Mouse (Mus musculus): ENCODE results near the gene Cyp2d22.
A peak's percentile ranks its signal among the peaks of the same experiment; 100 is the strongest.
"Not testable (repeated sequence)": the region's sequence is repeated elsewhere in the genome, so short reads cannot be mapped to it uniquely, and the experiment has no call there.

Gene Cyp2d22

DNA sequence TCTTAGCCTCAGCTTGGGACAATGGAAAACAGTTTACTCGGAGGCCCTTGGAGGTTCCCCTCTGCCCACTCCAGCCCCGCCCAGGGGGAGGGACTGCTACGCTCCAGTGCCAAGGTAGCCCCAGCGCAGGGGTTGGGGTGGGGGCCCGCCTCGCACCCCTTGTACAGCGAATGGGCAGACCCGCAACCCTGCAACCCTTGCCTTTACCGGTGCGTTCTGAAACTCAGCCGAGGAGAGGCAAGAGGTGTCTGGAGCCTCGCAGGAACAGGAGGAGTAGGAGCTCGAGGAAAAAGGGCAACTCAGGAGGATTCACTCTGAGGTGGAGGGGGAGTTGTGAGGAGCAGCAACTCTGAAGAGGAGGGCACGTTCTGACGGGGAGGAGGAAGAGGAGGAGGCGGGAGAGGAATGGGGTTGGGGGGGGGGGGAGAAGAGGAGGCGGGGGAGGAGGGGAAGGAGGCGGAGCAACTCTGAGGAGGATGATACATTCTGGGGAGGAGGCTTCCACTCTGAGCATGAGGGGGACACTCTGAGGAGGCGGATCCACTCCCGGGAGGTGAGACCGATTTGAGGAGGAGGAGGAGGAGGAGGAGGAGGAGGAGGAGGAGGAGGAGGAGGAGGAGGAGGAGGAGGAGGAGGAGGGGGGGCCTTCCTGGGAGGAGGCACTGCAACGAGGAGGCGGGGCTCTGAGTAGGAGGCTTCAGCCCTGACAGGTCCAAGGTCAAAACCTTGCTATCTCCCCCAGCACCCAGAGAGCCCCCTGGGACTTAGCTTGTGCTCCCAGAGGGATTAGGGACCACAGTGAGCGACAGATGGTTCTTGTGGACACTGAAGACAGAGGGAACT is at the start of gene Cyp2d22:
Cyp2d22 (minus strand) TSS at position 390 of the 843 bp plus-strand sequence.
- DNase-seq: no peak

DNA sequence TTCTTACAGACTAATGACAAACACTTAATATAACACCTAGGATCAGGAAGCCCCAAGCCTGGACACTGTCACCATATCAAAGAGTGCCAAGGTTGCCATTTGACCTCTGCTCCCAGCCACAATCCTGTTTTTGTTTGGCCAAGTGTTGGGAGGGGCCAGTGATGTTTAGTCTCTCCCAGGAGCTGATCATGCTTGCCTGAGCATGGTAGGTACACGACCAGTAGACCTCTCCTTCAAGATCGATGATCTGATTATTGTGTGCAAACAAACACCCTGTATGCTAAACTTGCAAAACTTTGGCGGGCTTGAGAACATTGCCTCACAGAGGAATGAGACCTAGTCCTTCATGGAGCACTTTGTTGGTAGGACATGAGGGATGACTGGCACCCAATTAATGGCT is 43.4 kb upstream of the Cyp2d22 start:
- no peak for DNase-seq

DNA sequence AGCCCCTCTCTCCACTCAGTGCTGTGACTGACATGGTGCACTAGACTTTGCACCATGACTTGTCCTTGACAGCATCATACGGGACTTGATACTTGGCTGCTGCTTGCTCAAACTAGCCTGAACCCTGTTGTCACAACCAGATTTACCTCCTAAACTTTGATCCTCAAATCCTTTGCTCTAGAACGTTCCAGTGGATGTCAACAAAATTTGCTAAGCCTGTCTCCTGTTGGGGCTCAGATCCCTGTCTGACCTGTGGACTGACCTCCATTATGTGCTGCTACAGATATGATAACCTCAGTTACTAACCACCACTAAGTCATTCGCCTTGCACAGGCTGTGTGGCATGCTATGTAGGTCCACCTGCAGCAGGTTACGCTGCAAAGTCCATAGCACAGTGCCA is 42.9 kb upstream of the Cyp2d22 start:
- no peak for DNase-seq

DNA sequence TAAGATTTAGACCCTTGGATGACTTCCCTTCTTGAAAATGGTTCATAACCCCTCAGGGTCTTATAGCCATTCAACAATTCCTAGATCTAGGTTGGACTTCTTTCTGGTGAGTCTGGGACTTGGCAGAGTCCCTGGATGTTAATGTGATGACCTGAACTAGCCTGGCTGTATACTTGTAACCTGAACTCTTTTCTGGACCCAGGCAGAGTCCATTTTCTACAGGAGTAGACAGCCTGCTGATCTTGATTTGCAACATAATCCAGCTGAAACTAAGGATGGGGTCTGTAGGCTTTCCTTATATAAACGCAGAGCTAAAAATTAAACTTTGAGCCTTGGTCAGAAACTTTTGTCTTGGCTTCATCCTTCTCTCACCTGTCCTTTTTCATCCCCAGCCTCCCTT is 38.6 kb upstream of the Cyp2d22 start:
- DNase-seq: no peak

DNA sequence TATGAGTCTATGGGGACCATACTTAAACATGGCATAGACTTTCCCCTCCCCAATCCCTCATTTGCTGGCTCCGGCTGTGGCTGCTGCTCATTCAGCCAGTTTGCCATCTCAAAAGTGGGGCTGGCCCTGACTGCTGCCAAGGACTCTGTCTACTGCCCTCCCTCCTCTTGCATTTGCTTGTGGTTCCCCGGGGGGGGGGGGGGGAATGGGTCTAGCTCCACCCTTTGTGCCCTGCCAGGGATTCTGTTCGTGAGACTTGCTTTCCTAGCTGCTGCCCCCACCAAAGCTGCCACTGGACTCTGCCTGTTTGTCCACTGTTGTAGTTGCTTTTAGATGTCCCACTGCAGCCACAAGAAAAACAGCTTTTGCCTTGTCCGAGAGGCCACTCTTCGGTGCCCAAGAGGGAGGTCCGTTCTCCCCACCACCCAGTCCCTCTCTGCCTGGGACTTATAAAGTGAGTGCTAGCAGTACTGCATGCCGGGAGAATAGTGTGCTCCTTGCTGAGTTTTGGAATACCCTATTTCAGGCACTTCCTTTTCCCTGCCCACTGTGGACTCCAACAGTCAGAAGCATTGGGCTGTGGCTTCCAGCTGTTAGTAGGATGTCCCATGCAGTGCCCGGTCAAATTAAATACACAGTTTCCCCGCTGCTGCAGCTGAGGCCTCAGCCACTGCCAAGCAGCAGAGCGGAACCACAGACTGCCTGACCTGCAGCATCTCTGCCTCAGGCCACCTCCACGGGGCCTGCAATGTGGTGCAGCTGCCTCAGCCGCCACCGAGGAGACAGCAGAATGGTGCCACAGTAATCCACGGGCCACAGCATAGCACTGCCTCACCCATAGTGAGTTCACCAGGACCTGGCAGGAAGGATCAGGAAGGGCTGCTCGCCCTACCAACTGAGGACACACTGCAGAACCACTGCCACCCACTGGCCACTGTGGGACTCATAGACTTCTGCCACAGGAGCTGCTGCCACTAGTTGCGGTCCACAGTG is 37.0 kb upstream of the Cyp2d22 start:
- peak; percentile 72 for DNase-seq

DNA sequence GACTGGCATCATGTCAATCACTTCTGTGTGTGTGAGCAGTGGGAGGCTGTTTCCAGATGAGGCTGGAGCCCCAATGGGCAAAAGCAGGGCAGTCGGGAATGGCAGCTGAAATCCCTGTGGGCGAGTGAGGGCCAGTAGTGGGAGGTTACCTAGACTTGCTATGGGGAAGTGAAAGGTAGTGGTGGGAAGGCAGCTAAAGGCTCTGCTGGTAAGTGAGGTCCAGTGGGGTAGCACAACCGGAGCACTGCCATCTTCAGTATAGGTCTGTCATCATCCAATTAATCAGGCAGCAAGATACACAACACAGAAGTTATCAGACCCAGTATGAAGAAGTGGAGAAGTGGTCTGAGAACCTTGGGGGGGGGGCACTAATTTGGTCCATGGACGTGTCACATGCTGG is 27.5 kb upstream of the Cyp2d22 start:
- no peak for DNase-seq

DNA sequence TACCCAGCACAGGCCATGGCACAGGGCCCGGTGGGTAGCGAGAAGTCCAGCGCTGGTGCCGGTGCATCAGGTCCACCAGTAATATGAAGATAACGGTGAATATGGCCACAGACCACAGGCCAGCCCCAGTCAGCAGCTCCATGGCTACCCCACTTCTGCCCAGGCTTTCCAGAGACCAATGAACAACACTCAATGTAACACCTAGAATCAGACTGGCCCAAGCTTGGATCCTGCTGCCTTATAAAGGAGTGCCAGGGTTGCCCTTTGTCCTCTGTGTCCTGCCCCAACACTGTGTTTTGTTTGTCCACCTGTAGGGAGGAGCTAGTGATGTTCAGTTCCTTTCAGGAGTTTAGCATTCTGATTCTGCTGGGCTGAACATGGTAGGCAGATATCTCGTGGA is 26.9 kb upstream of the Cyp2d22 start, which contains the start of gene Cyp2d10:
Cyp2d10 (minus strand) TSS at position 215 of the 400 bp plus-strand sequence.
- DNase-seq: no peak

DNA sequence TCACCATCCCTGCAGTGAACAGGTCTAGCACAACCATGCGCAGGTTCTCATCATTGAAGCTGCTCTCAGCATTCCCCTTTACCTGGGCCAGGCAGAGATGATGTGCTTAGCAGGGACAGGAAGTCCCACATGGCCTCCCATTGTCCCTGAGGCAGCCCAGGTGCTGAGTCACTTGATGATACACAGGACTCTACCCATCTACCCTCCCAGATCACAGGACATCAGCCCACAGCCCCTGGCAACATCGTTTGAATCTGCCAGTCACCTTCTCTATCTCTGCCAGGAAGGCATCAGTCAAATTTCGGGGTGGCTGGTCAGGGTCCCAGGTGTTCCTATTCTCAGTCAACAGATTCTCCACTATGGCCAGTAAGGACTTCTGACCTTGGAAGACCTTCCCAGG is 24.1 kb upstream of the Cyp2d22 start:
- no peak for DNase-seq

DNA sequence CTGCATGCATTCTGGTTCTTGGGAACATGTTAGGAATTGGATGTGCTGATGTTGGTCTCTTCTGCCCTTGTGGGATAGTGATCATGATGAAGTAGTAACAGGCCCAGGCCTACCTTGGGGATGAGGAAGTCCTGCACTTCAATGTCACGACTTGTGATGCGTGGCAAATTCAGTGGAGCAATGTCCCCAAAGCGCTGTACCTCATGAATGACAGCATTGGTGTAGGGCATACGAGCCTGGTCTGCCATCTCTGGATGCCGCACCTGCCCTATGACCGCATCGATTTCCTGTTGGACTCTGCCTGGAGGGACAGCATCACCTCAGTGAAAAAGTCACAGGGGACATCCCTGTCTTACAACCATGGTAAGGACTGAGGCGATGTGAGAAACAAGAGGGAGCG is 23.5 kb upstream of the Cyp2d22 start:
- DNase-seq: no peak

DNA sequence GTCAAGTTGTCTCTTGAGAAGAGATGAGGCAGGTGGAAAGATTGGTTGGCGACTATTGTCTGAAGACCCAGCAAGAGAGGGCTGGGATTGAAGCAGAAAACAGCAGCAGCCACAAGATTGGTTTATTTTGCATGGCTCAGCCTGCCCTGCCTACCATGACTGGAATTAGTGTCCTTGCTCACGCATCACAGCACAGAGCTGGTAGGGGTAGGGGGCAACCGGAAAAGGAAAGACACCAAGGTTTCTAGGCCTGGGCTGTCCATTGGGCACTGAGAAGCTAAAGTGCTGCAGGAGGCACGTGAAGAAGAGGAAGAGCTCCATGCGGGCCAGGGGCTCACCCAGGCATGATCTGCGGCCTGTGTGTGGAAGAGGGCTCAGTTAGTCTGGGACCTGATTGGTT is 22.7 kb upstream of the Cyp2d22 start:
- DNase-seq: no peak

DNA sequence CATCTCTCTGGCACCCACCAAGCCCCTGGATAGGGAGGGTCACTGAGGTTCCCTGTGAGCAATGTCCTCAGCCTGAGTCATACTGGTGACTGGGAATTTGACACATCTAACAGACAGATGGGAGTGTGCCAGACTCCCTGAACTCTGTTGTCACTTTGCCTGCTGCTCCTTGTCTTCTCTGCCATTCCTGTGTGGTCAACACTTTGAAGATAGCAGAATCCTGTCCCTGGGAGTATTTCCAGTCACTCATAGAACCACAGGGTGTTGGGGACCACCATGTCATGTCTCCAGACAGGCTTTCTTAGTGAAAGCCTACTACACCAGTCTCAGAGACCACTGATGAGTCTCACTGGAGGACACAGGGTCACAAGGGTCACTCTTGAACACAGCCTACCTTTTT is 22.0 kb upstream of the Cyp2d22 start:
- DNase-seq: no peak

DNA sequence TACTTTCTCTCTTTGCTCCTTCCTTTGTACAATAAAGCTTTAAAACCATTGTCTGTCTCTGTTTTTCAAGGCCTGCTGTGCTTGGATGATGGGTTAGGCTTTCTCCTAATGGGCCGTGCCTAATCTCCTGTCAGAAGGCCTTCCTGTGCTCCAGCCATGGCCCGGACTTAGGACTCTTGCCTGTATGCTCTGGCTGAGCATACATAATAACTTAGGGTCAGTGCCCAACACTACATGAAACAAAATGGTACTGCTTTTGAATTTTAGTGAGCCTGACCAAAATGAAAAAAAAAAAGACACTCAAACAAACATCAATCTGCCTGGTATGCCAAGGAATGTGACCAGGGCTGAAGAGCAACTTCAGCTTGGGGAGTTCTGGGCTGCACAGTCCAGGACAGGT is 21.5 kb upstream of the Cyp2d22 start:
- no peak for DNase-seq

DNA sequence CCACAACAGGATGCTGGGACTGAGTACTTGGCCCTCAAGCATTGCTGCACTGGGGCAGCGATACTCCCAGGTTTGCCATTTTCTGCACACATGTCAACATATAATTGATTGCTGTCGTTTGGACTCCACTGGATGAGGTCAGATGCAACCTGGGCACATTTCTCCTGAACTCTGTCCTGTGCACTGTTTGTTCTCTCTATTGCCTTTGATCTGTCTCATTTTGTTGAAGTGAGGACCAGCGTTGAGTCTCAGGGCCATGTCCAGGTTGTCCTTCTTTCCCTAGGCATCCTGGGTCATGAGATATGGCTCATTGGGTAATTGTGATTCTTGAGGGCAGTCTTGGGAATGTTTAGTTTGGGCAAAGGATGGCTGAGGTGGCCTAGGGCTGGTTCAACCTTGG is 15.9 kb upstream of the Cyp2d22 start:
- DNase-seq: not testable (repeated sequence)

DNA sequence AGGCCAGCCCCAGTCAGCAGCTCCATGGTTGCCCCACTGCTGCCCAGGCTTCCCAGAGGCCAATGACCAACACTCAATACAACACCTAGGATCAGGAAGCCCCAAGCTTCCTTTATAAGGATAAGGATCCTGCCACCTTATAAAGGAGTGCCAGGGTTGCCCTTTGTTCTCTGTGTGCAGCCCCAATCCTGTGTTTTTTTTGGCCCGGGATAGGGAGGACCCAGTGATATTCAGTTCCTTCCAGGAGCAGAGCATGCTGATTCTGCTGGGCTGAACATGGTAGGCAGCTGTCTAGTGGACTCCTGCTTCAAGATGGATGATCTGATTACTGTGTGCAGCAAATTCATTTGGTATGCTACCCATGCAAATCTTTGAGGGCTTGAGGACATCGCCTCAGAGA is 13.9 kb upstream of the Cyp2d22 start, which contains the start of gene Cyp2d11:
Cyp2d11 (minus strand) TSS at position 101 of the 400 bp plus-strand sequence.
- DNase-seq: not testable (repeated sequence)

DNA sequence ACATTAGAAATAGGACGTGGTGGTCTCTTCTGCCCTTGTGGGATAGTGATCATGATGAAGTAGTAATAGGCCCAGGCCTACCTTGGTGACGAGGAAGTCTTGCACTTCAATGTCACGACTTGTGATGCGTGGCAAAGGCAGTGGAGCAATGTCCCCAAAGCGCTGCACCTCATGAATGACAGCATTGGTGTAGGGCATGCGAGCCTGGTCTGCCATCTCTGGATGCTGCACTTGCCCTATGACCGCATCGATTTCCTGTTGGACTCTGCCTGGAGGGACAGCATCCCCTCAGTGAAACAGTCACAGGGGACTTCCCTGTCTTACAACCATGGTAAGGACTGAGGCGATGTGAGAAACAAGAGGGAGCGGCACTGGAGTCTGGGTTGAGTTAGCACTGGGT is 9.9 kb upstream of the Cyp2d22 start:
- not testable (repeated sequence) for DNase-seq

DNA sequence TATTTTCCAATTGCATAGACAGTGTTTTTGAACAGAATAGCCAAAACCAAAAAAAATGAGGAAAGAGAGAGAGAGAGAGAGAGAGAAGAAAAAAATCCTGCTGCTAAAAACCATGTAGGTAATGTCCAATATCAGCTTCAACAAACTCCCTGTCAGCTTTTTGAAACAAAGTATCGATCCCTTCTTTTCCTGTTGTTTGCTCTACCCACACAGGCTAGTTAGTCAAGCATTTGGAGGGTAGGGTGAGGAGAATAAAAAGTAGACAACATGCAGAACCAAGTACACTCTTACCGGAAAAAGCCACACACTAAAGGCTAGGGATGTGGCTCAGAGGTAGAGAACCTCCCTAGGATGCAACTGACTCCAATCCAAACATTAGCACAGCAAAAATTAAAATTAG is 5.7 kb upstream of the Cyp2d22 start:
- no peak for DNase-seq

DNA sequence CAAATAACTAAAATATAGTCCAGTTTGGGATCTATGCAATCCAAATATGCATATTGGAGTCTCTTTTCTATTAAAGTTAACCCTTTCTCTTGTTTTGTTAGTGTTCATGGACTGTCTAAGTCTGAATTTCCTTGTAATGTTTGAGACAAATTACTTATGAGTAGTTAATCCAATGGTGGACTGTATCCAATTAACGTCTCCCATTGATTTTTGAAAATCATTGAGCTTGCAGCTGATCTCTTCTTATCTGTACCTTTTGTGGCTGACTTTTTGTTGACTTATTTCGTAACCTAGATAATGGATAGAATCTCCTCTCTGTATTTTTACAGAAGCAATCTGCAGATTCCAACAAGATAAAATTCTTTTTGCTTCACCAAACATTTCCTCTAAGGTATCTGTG is 2.4 kb upstream of the Cyp2d22 start:
- DNase-seq: no peak

DNA sequence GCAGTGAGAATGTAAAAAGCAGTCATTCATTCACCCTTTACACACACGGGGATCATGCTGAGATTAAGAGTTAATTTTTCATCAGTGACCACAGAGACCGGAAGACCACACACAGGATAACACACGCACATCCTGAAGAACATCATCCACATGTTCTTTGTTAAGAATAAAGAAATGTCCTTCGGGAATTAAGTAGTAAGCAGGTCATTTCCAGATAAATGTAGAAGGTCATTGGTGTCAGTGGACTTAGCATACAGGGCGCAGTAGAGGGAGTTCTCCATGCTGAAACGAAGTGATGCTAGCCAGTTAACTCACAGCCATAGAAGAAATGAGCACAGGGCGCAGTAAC is 628 bp upstream of the Cyp2d22 start:
- no peak for DNase-seq

DNA sequence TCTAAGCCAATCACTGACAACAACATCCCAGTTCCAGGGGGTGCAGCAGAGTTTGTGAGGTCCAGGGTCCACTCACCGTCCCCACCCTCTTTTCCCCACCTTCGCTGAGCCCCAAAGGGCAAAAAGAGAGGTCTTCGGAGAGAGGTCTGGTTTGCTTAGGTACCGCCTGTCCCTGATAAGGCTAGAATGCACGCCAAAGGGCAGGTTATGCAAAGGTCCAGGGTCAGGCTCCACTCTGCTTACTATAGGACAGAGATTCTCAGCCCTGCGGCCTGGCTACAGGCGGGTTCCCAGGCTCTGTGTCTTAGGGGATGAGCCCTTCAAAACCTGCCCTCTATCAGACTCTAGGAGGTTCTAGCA is 569 bp downstream of the Cyp2d22 start:
- DNase-seq: no peak

DNA sequence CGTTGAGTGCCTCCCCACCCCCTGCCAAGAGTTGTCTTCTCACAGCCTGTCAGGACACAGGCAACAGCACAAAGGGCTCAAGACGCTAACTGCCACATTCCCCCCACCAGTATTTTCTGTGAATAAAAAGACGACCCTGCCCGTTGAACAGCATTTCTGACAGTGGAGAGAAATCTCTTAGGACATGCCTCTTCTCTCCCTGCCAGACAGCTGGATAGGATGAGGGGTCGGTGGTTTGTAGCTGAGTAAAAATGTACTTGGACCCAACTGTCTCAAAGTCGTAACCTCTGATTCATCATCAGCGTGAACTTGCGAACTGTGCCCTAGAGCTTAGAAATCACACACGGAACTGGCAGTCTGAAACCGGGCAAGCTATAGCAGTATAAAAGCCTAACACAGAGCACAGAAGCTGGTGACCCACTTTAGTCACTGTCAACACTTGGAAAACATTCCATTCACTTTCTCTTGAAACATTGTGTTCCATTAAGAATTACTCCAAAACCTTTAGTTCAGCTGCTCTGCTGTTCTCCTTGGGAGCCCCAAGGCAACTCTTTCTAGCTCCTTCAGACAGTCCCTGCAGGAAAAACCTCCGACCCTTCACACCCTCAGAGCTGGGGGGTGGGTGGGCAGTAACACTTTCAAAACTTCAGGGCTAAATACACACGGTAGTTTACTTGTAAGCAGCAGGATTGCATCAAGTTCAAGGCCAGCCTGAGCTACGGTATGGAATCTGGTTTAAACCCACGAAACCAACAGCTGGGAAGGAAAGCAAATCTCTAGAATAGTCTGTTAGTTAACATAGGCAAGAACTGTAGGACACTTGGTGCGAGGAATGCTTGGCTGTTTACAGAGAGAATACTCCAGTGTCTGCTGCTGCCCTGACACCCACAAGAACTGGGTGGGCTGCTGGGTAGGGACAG is 1.5 kb downstream of the Cyp2d22 start:
- DNase-seq: no peak

DNA sequence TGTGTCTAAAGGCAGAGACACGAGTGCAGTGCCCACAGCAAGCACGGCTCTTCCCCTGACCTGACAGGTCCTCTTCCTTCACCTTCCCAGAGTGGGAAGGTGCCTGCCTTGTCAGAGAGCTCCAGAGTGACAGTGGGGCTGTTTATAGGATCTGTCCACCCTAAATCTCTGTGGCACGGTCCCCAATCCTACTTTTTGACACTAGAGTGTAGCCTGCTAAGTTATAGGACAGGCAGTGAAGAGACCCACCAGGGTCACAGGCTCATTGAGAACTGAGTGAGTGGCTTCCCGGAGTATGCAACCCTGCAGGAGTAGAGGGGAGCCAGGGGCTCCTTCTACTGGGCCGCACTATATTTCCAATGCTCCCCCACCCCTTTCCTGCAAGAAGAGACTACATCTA is 2.4 kb downstream of the Cyp2d22 start:
- DNase-seq: no peak

DNA sequence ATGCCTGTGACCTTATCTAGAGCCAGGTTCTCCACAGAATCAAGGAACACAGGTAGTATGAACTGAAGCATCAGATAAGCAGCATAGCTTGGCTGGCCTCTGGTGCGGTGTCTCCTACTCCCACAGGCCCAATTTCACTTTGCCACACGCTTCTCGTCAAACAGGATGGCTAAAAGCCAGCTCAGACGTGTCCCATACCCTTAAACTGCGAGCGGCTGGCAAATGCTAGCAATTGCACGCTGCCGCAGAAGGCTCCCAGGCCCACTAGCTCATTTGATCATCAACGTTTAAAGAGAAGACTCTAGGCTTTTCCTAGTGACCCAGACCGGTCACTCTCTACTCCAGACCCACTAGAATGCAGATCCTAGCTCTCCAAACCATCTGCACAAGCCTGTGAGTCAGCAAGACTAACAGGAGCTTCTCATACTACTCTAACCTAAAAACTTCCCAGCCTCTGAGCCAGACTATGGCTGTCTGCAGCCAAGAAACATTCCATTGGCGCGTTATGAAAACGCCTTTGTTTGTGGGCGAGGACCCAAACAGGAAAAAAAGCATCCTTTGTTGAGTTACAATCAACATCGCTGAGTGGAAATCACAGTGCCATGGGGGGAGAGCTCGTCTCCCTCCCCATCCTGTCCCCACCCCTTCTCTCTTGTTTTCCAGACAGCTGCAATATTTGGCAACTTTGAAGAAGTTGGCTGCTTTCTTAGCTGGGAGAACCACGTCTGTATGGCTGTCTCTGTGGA is 3.5 kb downstream of the Cyp2d22 start:
- peak; percentile 37 for DNase-seq
